Mouse (Mus musculus) lung, adult 18-20 months (tissue): Measurements from ENCODE around the gene Lrit3.

Experiments used
- DNase-seq, 2 experiments: peaks; one replicate each; pipeline ENCODE4 v3.0.0; 2022; ENCODE audit warnings: mixed read lengths in 2 of 2

Lrit3 gene

DNA sequence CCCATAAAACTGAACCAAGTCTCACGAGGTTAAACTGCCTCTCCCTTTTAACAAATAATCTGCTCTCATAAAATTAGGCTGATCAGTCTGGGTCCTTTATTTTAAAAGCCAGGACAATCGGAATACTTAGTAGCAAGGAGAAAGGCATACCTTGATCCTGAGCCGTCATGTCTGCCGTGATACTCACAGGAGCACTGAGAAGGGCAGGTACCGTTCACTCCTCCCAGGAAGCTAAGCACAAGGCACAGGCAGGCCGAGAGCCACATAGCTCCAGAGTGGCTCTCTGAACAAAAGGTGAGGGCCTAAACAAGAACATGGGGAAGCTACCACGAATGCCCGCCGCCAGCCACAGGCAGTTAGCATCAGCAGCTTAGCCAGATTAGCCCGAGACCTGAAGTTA lies at the start of gene Lrit3:
Lrit3 (minus strand) TSS at position 266 of the 400 bp plus-strand sequence.
- DNase-seq, result no peak

- no peak for DNase-seq
These were observed 43.0 kb upstream of the Lrit3 start for GRCm38 (mm10) chr3:129846846-129847245.

DNA sequence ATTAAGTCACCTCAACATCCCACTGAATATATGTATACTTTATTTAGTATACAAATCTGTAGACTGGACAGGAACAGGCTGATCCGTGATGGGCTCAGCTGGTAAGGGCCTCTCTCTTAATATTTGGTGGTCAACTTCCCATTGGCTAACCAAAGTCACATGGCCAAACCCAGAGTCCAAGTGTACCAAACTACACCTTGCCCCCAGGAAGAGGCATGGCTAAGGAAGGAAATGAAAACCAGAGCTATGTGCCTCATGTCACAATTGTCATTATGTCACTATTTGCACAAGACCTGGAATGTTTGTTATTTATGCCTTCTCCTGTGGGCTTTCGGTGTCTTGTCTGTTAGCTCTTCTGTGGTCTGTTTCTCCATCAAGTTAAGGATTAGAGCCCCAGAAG lies 42.0 kb upstream of the Lrit3 start:
- DNase-seq, result no peak

DNA sequence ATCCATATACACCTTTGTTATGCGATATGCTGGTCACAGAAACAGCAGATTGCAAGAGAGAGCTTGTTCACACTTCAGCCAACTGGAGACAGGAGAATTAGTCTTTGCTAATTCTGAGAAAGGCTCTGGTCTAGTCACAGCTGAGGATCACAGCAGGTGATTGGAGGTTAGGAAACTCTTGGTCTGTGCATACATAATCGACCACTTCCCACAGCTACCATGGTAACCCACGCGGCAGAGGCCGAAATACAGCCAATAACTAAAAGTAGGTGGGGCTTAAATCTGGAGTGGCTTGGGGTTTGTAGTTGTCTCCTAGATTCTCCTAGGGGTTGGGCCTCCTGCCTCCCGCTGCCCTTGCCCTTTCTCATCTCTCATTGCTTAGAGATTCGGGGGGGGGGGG lies 34.2 kb upstream of the Lrit3 start:
- no peak for DNase-seq

GRCm38 (mm10) chr3:129836965-129837364 lies 33.1 kb upstream of the Lrit3 start:
- no peak for DNase-seq

DNA sequence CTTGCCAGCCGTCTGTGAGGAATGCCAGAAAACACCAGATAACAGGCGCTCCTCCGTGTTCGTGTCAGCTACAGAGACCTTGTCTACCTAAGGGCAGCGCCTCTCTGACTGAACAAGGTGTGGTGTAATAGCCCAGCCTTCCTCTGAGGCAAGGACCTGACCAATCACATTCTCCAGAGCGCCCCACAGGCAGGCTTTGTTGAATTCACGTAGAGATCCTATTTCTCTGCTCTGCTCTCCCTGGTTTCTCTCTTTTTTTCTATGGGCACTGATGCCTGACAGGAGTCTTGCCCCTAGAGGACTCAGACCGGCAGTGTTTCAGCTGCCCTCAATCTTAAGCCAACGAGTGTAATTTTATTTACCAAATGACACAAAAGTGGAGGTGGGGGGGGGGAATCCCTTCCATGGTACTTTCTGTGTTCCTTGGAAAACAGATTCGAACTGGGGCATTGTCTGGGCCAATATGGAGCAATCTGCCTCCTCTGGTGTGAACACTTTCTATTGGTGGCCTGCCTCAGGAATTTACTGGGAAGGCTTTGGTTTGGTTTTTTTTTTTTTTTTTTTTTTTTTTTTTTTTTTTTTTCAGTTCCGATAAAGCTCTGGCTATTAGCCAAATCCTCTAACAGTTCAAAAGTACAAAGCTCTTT lies 32.3 kb upstream of the Lrit3 start:
- DNase-seq, result peak; percentile 40 to 56

DNA sequence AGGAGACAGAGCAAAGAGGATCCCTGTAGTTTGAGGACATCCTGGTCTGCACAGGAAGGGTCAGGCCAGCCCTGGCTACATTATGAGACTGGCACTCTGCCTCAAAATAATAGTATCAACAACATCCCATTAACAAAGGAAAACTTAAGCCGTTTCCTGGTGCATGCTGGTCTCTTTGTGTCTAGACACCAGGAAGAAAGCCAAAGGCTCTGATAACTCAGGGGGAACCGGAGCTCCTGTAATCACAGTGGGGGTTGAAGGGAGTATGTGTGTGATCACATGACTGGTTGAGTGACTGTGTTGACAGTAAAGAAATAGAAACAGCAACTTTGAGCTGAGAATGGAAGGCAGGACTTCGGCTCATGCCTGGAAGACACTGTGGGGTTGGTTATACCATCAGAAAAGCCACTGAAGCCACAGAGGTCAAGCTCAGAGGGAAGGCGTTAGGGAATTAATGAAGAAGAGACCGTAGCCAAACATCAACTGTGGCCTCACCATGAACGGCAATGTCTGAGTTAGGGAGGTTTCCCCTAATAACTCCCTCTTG lies 31.6 kb upstream of the Lrit3 start, which contains the start of gene Cfi:
Cfi (plus strand) TSS at position 497 of the 547 bp plus-strand sequence.
- peak in 1 of 2 experiments; percentile 12 for DNase-seq

GRCm38 (mm10) chr3:129831035-129831568 lies 27.3 kb upstream of the Lrit3 start, which contains the start of gene Gar1:
Gar1 (minus strand) TSS chr3:129831396.
- DNase-seq, result peak; percentile 95 to 96

DNA sequence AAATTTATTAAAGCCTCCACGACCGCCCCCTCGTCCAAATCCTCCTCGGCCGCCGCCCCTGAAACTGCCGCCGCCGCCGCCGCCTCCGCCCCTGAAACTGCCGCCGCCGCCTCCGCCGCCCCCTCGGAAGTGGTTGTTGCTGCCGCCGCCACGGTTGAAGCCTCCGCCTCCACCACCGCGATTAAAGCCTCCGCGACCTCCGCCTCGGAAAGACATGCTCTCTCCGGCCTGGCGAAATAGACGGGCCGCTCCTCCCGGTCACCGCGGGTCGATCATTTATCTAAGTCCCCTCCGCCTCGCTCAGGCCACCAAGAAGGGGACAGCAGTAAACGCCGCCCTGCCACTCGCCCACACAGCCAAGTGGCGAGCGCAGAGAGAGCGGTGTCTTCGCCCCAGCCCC lies 26.8 kb upstream of the Lrit3 start:
- peak; percentile 18 to 40 for DNase-seq

DNA sequence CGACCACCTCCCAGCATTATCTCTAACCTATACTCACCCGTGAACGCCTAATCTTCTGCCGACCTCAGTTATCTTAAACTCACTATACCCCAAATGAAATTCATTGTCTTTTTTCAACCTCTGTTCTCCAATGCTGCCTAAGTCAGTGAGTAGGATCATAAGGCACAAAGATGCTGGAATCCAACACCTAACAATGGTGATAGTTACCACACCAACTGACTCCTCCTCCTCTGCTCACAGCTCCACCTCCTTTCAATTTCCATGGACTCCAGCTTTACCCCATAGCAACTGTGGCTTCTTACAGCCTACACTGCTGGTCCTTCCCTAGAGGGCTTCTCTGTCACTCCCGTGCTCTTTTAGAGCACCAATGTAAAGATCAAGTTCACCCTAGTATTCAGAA lies 23.9 kb upstream of the Lrit3 start:
- no peak for DNase-seq

DNA sequence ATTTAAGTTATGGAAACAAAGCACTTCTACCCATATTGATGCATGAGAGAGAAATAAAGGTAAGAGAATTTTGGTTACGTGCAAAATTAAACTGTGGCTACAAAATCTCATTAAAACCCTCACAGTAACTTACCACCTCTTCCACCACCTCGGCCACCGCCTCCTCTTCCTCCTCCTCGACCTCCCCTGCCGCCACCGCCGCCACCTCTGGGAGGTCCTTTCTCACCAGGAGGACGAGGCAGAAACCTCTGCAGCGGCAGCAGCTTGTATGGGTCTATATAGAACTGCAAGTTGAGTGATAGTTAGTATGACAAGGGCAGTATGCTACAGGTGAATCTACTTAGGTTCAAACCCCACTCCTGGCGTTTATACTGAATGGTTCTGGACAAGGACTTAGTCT lies 22.9 kb upstream of the Lrit3 start:
- DNase-seq, result no peak

DNA sequence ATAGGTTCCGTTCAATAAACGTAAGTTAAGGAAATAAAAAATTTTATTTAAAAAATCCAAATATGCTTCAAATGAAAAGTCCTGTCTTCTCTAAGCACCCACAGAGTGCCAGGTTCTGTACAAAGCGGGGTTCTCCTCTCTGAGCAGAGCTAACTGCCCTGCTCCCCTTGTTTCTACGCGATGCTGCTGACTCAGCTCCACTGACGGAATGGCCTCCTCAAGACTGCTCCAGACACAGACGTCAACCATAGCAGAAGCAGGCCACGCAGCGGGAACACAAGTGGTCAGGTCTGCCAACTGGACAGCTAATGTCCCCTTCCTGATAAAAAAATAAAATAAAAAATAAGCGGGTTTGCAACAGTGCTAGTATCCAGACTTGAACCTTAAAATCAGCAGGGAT lies 21.1 kb upstream of the Lrit3 start:
- DNase-seq, result no peak

DNA sequence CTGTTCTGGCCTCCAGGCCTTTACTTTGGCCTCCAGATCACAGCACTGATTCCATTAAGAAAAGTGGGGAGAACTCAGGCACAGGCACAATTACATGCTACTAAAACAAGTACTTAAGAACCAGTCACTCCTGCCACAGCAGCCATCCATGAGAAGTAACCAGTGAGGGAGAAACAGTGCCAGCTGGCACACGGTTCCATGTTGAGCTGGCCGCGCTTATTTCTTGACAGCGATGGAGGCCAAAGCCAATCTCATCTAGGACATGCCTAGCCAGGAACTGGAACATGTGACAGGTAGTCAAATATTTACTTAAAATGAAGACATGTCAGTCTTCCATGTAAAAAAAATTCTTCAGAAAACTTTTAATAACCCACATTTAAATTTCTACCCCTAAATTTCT lies 20.3 kb upstream of the Lrit3 start:
- DNase-seq, result no peak

GRCm38 (mm10) chr3:129823293-129823692 lies 19.5 kb upstream of the Lrit3 start:
- DNase-seq, result no peak

DNA sequence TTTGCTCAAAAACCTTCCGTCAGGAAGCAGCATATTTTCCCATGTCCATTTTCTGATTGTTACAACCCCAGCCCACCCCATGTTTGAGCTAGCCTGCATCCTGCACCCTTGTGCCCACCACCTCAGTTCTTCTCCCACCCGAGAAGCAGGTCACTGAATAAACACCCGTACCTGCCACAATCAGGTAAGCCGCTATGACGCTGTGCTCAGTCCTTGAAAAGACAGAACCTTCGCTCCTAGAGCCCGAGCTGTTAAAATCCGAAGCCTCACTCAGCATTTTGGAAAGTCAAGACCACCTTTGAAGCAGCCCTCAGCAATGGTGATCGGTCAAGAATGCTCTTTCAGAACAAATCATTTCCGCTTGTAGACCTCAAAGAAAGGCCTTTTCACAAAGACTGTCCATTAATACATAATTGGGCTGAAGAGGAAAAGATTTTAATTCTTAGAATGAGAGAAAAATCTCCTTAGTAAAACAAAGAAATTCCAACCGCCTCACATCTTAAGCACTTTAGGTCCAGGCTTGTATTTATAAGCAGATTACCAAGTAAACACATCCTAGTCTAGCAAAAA lies 18.5 kb upstream of the Lrit3 start, which contains the start of gene Rrh:
Rrh (minus strand) TSS at position 382 of the 570 bp plus-strand sequence.
- no peak for DNase-seq

DNA sequence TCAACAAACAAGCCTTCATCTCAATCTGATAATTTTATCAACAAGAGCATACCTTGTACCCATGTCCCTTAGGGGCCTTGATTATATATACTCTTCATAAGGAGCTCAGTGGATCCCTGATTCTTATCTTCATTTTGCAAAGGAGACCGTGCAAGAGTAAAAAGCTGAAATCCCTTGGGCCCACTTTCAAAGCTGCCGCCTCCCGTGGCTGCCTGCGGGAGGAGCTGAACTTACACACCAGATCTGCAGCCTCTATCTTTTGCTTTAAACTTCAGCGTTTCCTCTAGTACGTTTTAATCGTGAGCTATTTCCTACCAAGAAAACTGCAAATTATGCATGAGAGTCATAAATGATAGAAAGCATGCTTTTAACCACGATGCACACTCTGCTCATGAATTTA lies 17.9 kb upstream of the Lrit3 start:
- no peak for DNase-seq

GRCm38 (mm10) chr3:129820847-129821246 lies 17.0 kb upstream of the Lrit3 start:
- no peak for DNase-seq

DNA sequence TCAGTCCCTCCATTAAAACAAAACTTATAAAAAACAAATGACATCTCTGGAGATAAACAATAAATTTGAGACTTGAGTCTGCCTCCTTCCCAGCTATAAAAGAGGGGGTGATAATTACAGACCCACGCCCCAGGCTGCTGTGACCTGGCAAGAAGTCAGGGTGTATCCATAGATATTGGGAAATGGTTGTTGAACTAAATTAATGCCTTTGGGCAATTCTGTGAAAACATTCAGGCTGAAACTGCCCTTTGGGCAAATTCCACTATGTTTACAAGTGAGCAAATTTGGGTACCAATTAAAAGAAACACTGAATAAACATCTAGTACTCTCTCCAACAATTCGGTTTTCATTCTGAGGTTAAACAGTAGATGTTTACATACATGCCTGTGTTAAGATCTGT lies 4.8 kb downstream of the Lrit3 start:
- DNase-seq, result no peak

- no peak for DNase-seq
These were observed 5.3 kb downstream of the Lrit3 start for GRCm38 (mm10) chr3:129798551-129798950.

DNA sequence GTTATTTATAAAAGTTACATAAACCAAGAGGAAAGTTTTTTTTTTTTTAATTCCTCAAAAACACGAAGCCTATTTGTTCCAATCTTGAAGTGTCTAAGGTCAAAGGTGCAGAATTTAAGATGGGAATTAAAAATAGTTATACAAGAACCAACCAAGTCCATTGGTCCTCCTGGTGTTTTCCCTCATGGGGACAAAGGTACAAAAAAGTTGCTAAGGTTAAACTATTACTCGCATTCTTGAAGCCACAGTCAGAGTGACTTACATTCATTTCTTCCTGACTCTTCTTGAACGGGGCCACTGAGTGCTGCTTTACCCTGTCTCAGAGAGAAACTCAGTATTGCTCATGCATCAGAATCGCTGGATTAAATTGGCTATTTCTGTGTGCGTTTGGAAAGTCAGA lies 6.5 kb downstream of the Lrit3 start:
- DNase-seq, result no peak

- no peak for DNase-seq
These were observed 10.0 kb downstream of the Lrit3 start for GRCm38 (mm10) chr3:129793801-129794200.

DNA sequence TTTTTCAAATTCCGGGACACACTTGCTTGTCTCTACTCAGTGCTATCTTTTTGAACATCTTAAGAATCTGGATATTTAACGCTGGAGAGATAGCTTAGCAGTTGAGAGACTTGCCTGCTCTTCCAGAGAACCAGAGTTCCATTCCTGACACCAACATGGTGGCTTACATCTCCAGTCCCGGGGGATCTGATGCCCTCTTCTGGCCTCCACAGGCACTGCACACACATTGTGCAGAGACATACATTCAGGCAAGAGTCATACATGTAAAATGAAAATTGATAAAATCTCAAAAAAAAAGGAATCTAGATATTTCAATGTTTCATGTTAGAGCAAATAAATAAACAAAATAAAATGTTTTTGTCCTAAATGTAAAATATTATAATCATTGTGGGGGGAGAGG lies 21.1 kb downstream of the Lrit3 start:
- no peak for DNase-seq

DNA sequence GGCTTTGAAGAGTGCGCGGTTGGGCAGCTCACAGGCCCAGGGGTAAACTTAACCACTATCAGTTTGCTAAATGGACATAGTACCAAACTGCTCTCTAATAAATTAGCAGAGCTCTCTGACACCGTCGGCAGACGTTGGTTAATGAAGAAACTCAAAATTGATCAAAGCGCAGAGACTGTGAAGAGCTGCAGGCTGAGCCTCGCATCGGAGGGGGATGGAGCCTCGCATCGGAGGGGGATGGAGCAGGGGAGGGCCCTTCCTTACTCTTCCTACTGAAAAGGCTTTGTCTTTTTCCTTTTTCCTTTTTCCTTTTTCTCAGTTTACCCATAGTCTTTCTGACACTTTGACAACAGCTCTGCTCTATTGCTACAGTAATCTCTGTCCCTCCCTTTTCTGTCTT lies 22.4 kb downstream of the Lrit3 start:
- DNase-seq, result no peak

DNA sequence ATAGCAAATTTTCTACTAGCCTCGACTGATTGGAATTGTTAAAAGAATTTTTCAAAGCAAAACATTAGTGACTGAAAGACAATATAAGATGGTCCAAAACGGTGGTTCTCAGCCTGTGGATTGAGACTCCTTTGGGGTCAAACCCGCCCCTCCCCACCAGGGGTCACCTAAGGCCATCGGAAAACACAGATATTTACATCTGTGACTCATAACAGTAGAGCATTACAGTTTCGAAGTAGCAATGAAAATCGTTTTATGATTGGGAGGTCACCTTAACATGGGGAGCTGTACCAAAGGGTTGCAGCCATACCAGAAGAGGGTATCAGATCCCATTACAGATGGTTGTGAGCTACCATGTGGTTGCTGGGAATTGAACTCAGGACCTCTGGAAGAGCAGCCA lies 32.6 kb downstream of the Lrit3 start:
- no peak for DNase-seq
